Mouse (Mus musculus): ENCODE results near the gene Nemp1. TPM values are rescaled to one million over a fixed set of nuclear protein-coding genes. Genes with fewer than 3 reads are reported as not detected.

The Nemp1 gene
- total RNA-seq, 2 experiments from 2014 or later, result 4.0 to 5.5 TPM

Other genes with a start within 250 kb of the Nemp1 start
- 1 to 10 TPM; 3.5 to 5.3 TPM for gene Stac3, start 165.2 kb upstream of the Nemp1 start, total RNA-seq (2021)
- gene Ndufa4l2, start 151.9 kb upstream of the Nemp1 start, total RNA-seq (2021), result 1 to 10 TPM; 6.8 to 7.9 TPM
- gene Shmt2, start 144.5 kb upstream of the Nemp1 start, total RNA-seq (2021), result 10 to 100 TPM; 36.2 to 36.3 TPM
- gene Nxph4, start 132.3 kb upstream of the Nemp1 start, total RNA-seq (2021), result 1 to 10 TPM; 5.2 to 6.5 TPM
- gene Lrp1, start 45.8 kb upstream of the Nemp1 start, total RNA-seq (2021), result 100 to 1,000 TPM; 263 to 291 TPM
- 1 to 10 TPM; 6.9 to 7.1 TPM for gene Stat6, start 23.9 kb upstream of the Nemp1 start, total RNA-seq (2021)
- gene Nab2, start 1.7 kb downstream of the Nemp1 start, total RNA-seq (2021), result 10 to 100 TPM; 32.3 to 36.2 TPM
- gene Myo1a, start 38.3 kb downstream of the Nemp1 start, total RNA-seq (2021), result under 1 TPM; 0.55 to 0.98 TPM
- gene Tac2, start 57.6 kb downstream of the Nemp1 start, total RNA-seq (2021), result 1 to 10 TPM; 5.7 to 6.9 TPM
- gene Zbtb39, start 72.6 kb downstream of the Nemp1 start, total RNA-seq (2021), result 10 to 100 TPM; 10.4 to 10.7 TPM
- 1 to 10 TPM; 1.0 to 1.8 TPM for gene Gpr182, start 84.8 kb downstream of the Nemp1 start, total RNA-seq (2021)
- under 1 TPM; 0.16 TPM for gene Rdh1, start 92.8 kb downstream of the Nemp1 start, total RNA-seq (2021)
- under 1 TPM in 1 of 2 experiments, not detected in 1; 0.23 TPM for gene Rdh16f1, start 92.9 kb downstream of the Nemp1 start, total RNA-seq (2021)
- gene Rdh9, start 109.5 kb downstream of the Nemp1 start, total RNA-seq (2021), result under 1 TPM; 0.33 to 0.50 TPM
- under 1 TPM in 1 of 2 experiments, not detected in 1; 0.11 TPM for gene Rdh16, start 134.3 kb downstream of the Nemp1 start, total RNA-seq (2021)
- not detected for gene Rdh19, start 183.0 kb downstream of the Nemp1 start, total RNA-seq (2021)
- not detected for gene Rdh16f2, start 199.6 kb downstream of the Nemp1 start, total RNA-seq (2021)
- gene Rdh7, start 221.9 kb downstream of the Nemp1 start, total RNA-seq (2021), result not detected
- not detected for gene Sdr9c7, start 231.6 kb downstream of the Nemp1 start, total RNA-seq (2021)

All from layer of hippocampus, postnatal 10 days (tissue).